Mouse (Mus musculus) kidney, adult 2 months (tissue): Measurements from ENCODE around the gene Gm15448. TPM values are rescaled to one million over a fixed set of nuclear protein-coding genes. Genes with fewer than 3 reads are reported as not detected.
"Not testable (repeated sequence)": the region's sequence is repeated elsewhere in the genome, so short reads cannot be mapped to it uniquely, and the experiment has no call there.

Source experiments
- DNase-seq: peaks from one replicate; pipeline ENCODE4 v3.0.0; 2021
- H3K27ac ChIP-seq: fragments of 200-500 bp; 2 replicates; pipeline ENCODE4 v1.5.1; 2012; ENCODE audit warnings: low read depth, low read length, control low read depth, inconsistent platforms; ENCODE audit not compliant: insufficient read depth
- H3K27me3 ChIP-seq: fragments of 200-500 bp; replicated peaks from 2 replicates; pipeline ENCODE4 v1.6.1; 2012; ENCODE audit warnings: mild to moderate bottlenecking, moderate library complexity, low read length, inconsistent platforms; ENCODE audit not compliant: control insufficient read depth, insufficient read depth
- H3K36me3 ChIP-seq: fragments of 200-500 bp; 2 replicates; pipeline ENCODE4 v1.6.1; 2012; ENCODE audit warnings: mild to moderate bottlenecking, moderate library complexity, low read length, inconsistent platforms; ENCODE audit not compliant: control insufficient read depth, insufficient read depth
- H3K4me1 ChIP-seq: fragments of 200-500 bp; 2 replicates; pipeline ENCODE4 v1.6.1; 2011; ENCODE audit warnings: low read length; ENCODE audit not compliant: control insufficient read depth, insufficient read depth
- H3K4me3 ChIP-seq: fragments of 200-500 bp; 2 replicates; pipeline ENCODE4 v1.5.1; 2011; ENCODE audit warnings: mild to moderate bottlenecking, low read depth, low read length, control low read depth; ENCODE audit not compliant: insufficient read depth
- CTCF ChIP-seq: fragments of 200-500 bp; conservative IDR thresholded peaks from 2 replicates; pipeline ENCODE4 v1.5.1; 2011; ENCODE audit warnings: low read depth, mild to moderate bottlenecking, control low read depth, low read length, moderate library complexity, mixed read lengths; ENCODE audit not compliant: insufficient read depth, insufficient read length
- WGBS: fragments of 180-500 bp; shearing (Covaris S2); methylation state at CpG from one replicate; pipeline ENCODE4 v1.1.7; 2018; 5-methylcytosine and 5-hydroxymethylcytosine counted together
- polyA plus RNA-seq: library from polyadenylated mRNA; depleted of rRNA; stranded (reverse); fragments of >200 nt; gene quantifications from 2 replicates; pipeline ENCODE4 v1.2.3, GENCODE M21; 2012; rRNA removed

Gm15448 gene
- 0.11 and 0.23 TPM in 2 replicates for polyA plus RNA-seq

DNA sequence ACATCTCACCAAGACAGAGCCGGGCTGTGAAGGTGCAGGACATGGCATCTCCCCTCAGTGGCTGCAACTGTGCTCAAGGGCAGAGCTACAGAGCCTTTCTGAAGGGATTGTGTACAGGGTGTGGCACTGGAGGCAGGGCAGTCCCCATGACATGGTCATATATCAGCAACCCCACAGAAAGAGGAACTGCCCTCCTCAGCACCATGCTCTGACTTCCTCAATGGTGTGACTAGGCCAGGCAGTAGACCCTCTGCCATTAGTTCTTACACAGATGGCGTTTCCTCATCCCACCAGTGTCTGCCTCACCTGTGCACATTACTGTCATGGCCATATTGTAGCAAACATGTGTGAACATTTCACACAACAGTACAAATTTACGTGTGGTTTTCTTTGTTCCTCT, at the start of gene Gm15448:
Gm15448 (minus strand) TSS at position 89 of the 400 bp plus-strand sequence.
- H3K27me3 ChIP-seq, H3K4me3 ChIP-seq, H3K27ac ChIP-seq, DNase-seq, H3K36me3 ChIP-seq, H3K4me1 ChIP-seq: not testable (repeated sequence)
- 29% methylated on average over 1 of the region's 3 CpGs for WGBS

DNA sequence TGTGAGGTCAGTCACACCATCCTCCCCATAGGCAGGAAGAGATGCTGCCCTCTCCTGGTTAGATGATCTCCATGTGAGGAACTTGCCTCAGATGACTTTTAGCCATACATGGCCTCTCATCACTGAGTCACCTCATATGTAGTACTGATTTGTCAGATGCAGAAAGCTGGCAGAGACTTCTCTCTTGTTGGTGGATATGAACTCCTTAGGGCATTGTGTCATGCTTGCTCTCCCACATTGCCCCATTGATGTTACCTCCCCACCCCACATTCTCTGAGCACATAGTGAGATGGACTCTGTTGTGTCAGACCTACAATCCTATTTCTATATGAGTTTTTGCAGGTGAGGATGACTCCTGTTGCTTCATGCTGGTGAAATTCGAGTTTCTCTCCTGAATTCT, 49.5 kb upstream of the Gm15448 start:
- H3K27me3 ChIP-seq, H3K36me3 ChIP-seq, H3K27ac ChIP-seq, H3K4me3 ChIP-seq, H3K4me1 ChIP-seq, DNase-seq: not testable (repeated sequence)
- WGBS = no CpG with 5 or more reads among the region's 1 CpGs

DNA sequence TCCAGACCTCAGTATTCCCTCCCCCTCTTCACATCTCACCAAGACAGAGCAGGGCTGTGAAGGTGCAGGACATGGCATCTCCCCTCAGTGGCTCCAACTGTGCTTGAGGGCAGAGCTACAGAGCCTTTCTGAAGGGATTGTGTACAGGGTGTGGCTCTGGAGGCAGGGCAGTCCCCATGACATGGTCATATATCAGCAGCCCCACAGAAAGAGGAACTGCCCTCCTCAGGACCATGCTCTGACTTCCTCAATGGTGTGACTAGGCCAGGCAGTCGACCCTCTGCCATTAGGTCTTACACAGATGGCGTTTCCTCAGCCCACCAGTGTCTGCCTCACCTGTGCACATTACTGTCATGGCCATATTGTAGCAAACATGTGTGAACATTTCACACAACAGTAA, 19.5 kb upstream of the Gm15448 start, which contains the start of gene Pira2:
Pira2 (minus strand) TSS at position 101 of the 400 bp plus-strand sequence.
- H3K27me3 ChIP-seq, H3K4me3 ChIP-seq, H3K4me1 ChIP-seq, H3K36me3 ChIP-seq, DNase-seq, H3K27ac ChIP-seq: not testable (repeated sequence)
- no CpG with 5 or more reads among the region's 2 CpGs for WGBS

DNA sequence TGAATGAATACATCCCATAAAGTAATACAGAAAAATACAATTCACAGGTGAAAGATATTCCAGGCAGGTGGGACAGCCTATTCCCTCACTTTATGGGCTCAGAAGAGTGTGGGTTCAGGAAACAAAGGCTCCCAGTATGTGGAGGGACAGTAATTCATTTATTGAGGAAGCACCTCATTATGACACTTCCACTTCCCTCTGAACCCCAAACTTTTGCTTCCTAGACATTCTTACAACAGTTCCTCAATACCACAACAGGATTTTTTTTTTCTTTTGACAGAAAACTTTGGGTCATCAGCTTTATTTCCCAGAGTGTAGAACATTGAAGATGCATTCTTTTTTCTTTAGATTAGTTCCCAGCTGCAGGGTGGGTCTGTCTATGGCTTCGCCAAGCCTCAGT, 12.4 kb upstream of the Gm15448 start:
- H3K4me3 ChIP-seq, DNase-seq, H3K4me1 ChIP-seq, H3K27me3 ChIP-seq, H3K36me3 ChIP-seq, H3K27ac ChIP-seq: not testable (repeated sequence)
- WGBS = no CpG with 5 or more reads among the region's 1 CpGs

DNA sequence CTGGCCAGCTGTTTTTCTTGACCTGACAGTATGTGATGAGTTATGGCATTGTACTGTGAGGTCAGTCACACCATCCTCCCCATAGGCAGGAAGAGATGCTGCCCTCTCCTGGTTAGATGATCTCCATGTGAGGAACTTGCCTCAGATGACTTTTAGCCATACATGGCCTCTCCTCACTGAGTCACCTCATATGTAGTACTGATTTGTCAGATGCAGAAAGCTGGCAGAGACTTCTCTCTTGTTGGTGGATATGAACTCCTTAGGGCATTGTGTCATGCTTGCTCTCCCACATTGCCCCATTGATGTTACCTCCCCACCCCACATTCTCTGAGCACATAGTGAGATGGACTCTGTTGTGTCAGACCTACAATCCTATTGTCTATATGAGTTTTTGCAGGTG, 5.1 kb upstream of the Gm15448 start:
- not testable (repeated sequence) for H3K27me3 ChIP-seq, H3K4me1 ChIP-seq, H3K36me3 ChIP-seq, DNase-seq, H3K4me3 ChIP-seq, H3K27ac ChIP-seq

DNA sequence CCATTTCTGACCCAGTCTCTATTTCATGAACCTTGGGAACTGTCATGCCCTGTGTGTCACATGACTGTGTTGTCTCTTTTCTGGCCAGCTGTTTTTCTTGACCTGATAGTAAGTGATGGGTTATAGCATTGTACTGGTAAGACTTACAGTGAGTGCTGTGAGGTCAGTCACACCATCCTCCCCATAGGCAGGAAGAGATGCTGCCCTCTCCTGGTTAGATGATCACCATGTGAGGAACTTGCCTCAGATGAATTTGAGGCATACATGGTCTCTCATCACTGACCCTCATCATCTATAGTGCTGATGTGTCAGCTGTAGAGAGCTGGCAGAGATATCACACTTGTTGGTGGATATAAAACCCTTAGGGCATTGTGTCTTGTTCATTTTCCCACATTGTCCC, 13.6 kb downstream of the Gm15448 start:
- not testable (repeated sequence) for H3K4me3 ChIP-seq, H3K36me3 ChIP-seq, DNase-seq, H3K4me1 ChIP-seq, H3K27ac ChIP-seq, H3K27me3 ChIP-seq
- 0 out of 2 replicates have a peak, but pooled peaks have one; percentile 17 for TF ChIP-seq CTCF

DNA sequence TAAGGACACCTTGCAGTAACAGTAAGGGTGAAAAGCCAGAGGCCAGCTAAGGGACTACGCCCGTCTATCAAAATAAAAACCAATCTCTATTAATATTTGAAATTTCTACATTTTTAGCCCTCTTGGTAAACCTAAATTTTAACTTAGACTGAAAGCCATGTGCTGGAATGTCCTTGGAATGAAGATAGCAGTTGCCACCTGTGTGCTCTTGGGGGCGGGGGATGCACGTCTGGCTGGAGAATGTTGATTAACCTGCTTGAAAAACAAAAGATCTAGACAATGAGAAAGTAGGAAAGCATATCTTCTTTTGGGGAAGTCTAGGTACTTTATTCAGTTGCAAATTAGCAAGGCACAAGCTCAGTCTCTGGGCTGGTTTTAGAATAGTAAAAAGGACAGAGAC, 22.6 kb downstream of the Gm15448 start:
- not testable (repeated sequence) for DNase-seq, H3K4me1 ChIP-seq, H3K27me3 ChIP-seq, H3K27ac ChIP-seq, H3K36me3 ChIP-seq, H3K4me3 ChIP-seq
- 89% methylated on average over 4 of the region's 4 CpGs for WGBS

DNA sequence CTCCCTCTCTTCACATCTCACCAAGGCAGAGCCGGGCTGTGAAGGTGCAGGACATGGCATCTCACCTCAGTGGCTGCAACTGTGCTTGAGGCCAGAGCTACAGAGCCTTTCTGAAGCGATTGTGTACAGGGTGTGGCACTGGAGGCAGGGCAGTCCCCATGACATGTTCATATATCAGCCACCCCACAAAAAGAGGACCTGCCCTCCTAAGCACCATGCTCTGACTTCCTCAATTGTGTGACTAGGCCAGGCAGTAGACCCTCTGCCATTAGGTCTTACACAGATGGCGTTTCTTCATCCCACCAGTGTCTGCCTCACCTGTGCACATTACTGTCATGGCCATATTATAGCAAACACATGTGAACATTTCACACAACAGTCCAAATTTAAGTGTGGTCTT, 25.5 kb downstream of the Gm15448 start:
- H3K27me3 ChIP-seq, H3K4me3 ChIP-seq, H3K4me1 ChIP-seq, H3K27ac ChIP-seq, H3K36me3 ChIP-seq, DNase-seq: not testable (repeated sequence)
- 65% methylated on average over 3 of the region's 3 CpGs for WGBS

DNA sequence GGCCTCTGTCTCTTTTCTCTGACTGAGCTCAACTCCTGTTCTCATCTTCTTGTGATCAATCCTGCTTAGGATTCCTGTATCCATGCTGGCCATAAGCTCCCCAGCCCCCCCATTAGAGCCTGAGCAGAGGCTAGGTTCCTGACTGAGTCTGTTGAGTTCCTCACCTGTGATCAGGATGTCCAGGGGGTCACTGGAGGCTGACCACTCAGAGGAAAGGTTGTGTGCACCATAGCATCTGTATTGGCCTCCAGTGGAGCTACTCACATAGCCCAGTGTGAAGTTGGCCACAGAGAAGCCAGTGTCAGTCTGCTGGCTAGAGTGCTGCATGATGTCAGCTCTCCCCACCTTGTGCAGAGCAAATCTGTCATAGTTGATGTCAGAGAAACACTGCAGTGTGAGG, 29.2 kb downstream of the Gm15448 start:
- H3K27me3 ChIP-seq, DNase-seq, H3K36me3 ChIP-seq, H3K27ac ChIP-seq, H3K4me3 ChIP-seq, H3K4me1 ChIP-seq: not testable (repeated sequence)

Other genes with a start within 250 kb of the Gm15448 start
- gene Oscar, start 209.5 kb downstream of the Gm15448 start, polyA plus RNA-seq = 0.19 and 0.26 TPM in 2 replicates
- gene Ndufa3, start 208.3 kb downstream of the Gm15448 start, polyA plus RNA-seq = 722 and 885 TPM in 2 replicates
- gene Tfpt, start 195.8 kb downstream of the Gm15448 start, polyA plus RNA-seq = 7.6 and 9.9 TPM in 2 replicates
- gene Prpf31, start 195.7 kb downstream of the Gm15448 start, polyA plus RNA-seq = 21.3 and 24.1 TPM in 2 replicates
- 41.9 and 45.0 TPM in 2 replicates for gene Cnot3, start 180.4 kb downstream of the Gm15448 start, polyA plus RNA-seq
- 5.5 and 6.8 TPM in 2 replicates for gene Leng1, start 159.8 kb downstream of the Gm15448 start, polyA plus RNA-seq
- 45.5 and 62.2 TPM in 2 replicates for gene Tmc4, start 148.1 kb downstream of the Gm15448 start, polyA plus RNA-seq
- gene Tsen34, start 132.8 kb downstream of the Gm15448 start, polyA plus RNA-seq = 88.2 and 105 TPM in 2 replicates
- gene Mboat7, start 132.2 kb downstream of the Gm15448 start, polyA plus RNA-seq = 56.2 and 61.4 TPM in 2 replicates
- gene Rps9, start 121.7 kb downstream of the Gm15448 start, polyA plus RNA-seq = 1,031 and 1,047 TPM in 2 replicates
- 3.2 and 5.4 TPM in 2 replicates for gene Pirb, start 105.3 kb downstream of the Gm15448 start, polyA plus RNA-seq
- gene Pira2, start 19.4 kb upstream of the Gm15448 start, polyA plus RNA-seq = 0.16 and 0.30 TPM in 2 replicates
- 0.15 and 0.23 TPM in 2 replicates for gene Gm14548, start 72.4 kb upstream of the Gm15448 start, polyA plus RNA-seq
- gene Lilra6, start 89.8 kb upstream of the Gm15448 start, polyA plus RNA-seq = 0.11 and 0.20 TPM in 2 replicates
- 1.6 and 1.9 TPM in 2 replicates for gene Lair1, start 237.5 kb upstream of the Gm15448 start, polyA plus RNA-seq